Mouse (Mus musculus) limb, embryonic 13.5 days (tissue): Measurements from ENCODE around the gene Siva1. TPM values are rescaled to one million over a fixed set of nuclear protein-coding genes. Genes with fewer than 3 reads are reported as not detected.

Experiments used
- ATAC-seq: fragments of 200-750 bp; cut with Nextera tagmentation; 2 replicates; pipeline ENCODE4 v1.8.0; 2017; ENCODE audit warnings: low read depth, moderate number of reproducible peaks, moderate TSS enrichment; ENCODE audit not compliant: low FRiP score
- H3K27ac ChIP-seq: fragments of 300-500 bp; sonication (generic); 2 replicates; pipeline ENCODE4 v1.5.1; 2015; ENCODE audit warnings: inconsistent platforms, mild to moderate bottlenecking, moderate library complexity
- H3K27me3 ChIP-seq: fragments of 300-500 bp; sonication (generic); 2 replicates; pipeline ENCODE4 v1.6.1; 2015; ENCODE audit warnings: mild to moderate bottlenecking, inconsistent platforms
- H3K36me3 ChIP-seq: fragments of 300-500 bp; sonication (generic); 2 replicates; pipeline ENCODE4 v1.6.1; 2015; ENCODE audit warnings: inconsistent platforms, mild to moderate bottlenecking, moderate library complexity
- H3K4me1 ChIP-seq: fragments of 300-500 bp; sonication (generic); 2 replicates; pipeline ENCODE4 v1.6.1; 2015; ENCODE audit warnings: inconsistent platforms
- H3K4me2 ChIP-seq: fragments of 300-500 bp; sonication (generic); replicated peaks from 2 replicates; pipeline ENCODE4 v1.6.1; 2015; ENCODE audit warnings: inconsistent platforms, mild to moderate bottlenecking, moderate library complexity
- H3K4me3 ChIP-seq: fragments of 300-500 bp; sonication (generic); 2 replicates; pipeline ENCODE4 v1.5.1; 2015; ENCODE audit warnings: moderate library complexity, mild to moderate bottlenecking, inconsistent platforms
- H3K9ac ChIP-seq: fragments of 300-500 bp; sonication (generic); 2 replicates; pipeline ENCODE4 v1.6.1; 2015; ENCODE audit warnings: mild to moderate bottlenecking, inconsistent platforms
- H3K9me3 ChIP-seq: fragments of 300-500 bp; sonication (generic); 2 replicates; pipeline ENCODE4 v1.6.1; 2016; ENCODE audit warnings: inconsistent platforms
- WGBS: fragments of 180-500 bp; shearing (Covaris S2); methylation state at CpG from one replicate; pipeline ENCODE4 v1.1.7; 2015; 5-methylcytosine and 5-hydroxymethylcytosine counted together
- polyA plus RNA-seq: library from polyadenylated mRNA; unstranded; fragments of >200 nt; fragmentation: Nextera tagmentation; extraction: Ambion mirVana; gene quantifications from 2 replicates; pipeline ENCODE4 v1.2.1, GENCODE M21; 2015

Gene Siva1
- polyA plus RNA-seq, 1 experiment from 2014 or later: 246 TPM

DNA sequence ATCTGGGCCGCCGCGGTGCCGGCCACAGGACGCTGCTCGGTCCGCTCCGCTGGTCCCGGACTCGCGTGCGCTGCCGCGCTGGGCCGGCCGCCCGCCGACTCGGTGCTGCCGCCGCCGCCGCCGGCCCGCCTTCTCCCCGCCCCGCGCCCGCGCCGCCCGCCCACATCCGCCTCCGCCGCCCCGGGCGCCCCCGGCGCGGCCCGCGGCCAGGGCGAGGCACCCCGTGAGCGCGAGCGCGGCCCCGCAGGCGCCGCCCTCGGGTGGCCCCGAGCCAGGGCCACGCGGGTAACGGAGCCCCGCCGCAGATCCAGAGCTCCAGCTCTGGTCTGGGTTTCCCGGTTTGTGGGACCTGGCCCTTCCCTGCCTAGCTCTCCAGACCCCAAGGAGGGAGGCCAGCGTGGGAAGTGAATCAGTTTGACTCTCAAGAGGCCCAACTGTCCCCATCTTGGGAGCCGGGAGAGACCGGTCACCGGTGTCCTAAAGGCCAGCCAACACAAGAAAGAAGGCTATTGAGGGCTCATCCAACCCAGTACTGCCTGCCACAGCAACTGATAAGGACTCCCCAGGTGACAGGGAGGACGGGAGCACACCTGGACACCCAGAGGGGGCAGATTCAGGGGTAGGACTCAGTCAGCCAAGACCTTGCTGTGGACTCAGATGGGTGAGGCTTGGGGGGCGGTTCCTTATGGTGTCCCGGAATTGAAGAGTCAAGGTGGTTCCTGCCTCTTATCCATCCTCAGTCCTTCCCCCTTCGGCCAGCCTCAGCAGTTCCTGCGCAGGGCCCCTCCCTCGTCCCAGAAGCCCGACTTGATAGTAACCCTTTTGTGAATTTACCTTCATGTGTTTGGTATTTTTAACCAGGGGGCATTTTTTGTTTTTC is 29.9 kb downstream of the Siva1 start, which contains the start of gene Akt1:
Gene Akt1, minus strand, starts transcription at position 753 of the 880 bp plus-strand sequence.
- WGBS: 0% methylated on average over 25 of the region's 70 CpGs
- H3K36me3 ChIP-seq: peaks cover 25% of the 10 kb centered on the region
- peaks cover 63% of the 10 kb centered on the region for H3K4me1 ChIP-seq

DNA sequence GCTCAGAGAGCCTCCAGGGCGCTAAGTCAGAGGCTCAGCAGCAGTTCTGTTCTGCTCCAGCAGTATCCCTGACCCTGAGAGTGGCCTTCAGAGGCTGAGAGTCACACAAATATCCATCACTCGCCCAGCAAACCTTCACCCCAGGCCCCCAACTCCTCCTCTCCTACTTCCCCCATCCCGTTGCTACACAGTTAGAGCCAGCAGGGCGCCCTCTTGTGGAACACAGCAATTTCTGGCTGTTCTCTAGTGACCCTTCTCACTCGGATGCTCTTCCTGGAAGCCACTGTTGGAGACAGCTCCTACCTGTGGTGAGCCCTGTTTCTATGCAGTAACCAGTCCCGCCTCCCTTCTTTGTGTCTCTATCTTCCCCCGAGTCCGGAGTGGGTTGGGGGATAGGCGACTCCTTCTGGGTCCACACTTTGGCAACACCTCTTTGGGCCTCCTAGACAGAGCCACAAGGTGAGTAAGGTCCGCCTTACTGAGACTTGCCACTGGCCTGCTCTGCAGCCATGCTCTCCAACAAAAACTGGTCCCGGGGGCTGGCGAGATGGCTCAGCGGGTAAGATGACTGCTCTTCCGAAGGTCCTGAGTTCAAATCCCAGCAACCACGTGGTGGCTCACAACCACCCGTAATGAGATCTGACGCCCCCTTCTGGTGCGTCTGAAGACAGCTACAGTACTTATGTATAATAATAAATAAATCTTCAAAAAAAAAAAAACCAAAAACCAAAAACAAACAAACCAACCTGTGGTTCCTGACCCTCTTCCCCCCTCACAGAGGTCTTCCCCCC is 31.0 kb downstream of the Siva1 start:
- Histone ChIP-seq H3K4me3 (peak overlapping the region; percentile 100), H3K4me2 (peak overlapping the region; percentile 96), H3K9ac (peak overlapping the region; percentile 56; the same call in 1 of the 2 replicates), H3K36me3 (peaks cover 15% of the 10 kb centered on the region), H3K27me3 (peaks cover 31% of the 10 kb centered on the region), H3K9me3 (no peaks in the 10 kb centered on the region), H3K27ac (peak overlapping the region; percentile 94), H3K4me1 (peaks cover 68% of the 10 kb centered on the region)
- peak; percentile 45; the same call in 1 of the 2 replicates for ATAC-seq
- WGBS: 16% methylated on average over 18 of the region's 18 CpGs

More for the DNA sequence above, 29.9 kb downstream of the Siva1 start, which contains the start of gene Akt1:
- H3K27ac ChIP-seq: peak within 1 kb of the TSS; percentile 94
- ATAC-seq: peak; percentile 25
- H3K27me3 ChIP-seq: peaks cover 21% of the 10 kb centered on the region
- peak within 1 kb of the TSS; percentile 100 for H3K4me3 ChIP-seq
- peak within 1 kb of the TSS; percentile 96 for H3K4me2 ChIP-seq
- H3K9ac ChIP-seq: peak within 1 kb of the TSS; percentile 99
- H3K9me3 ChIP-seq: no peaks in the 10 kb centered on the region

DNA sequence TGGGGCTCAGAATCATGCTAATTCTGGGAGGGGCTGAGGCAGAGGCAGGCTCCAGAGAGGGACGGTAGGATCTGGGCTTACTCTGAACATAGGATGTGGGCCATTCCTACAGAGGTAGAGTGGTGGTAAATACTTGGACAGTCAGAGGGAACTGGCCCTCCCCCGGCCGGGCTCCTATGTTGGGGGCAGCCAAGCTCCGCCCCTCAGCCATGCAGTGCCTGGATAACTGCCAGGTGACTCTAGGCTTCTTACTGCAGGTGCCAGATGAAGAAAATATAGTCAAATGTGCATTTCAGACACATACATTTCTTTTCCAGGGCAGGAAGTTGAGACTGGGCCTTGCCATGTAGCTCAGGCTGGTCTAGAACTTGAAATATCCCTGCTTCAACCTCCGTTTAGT is 32.6 kb downstream of the Siva1 start:
- H3K36me3 ChIP-seq: no peaks in the 10 kb centered on the region
- H3K27ac ChIP-seq: no peak overlapping the region
- peaks cover 48% of the 10 kb centered on the region for H3K27me3 ChIP-seq
- peaks cover 51% of the 10 kb centered on the region for H3K4me1 ChIP-seq
- 58% methylated on average over 5 of the region's 5 CpGs for WGBS
- H3K4me2 ChIP-seq: no peak overlapping the region
- H3K9ac ChIP-seq: no peak overlapping the region
- no peak for ATAC-seq
- no peak overlapping the region for H3K4me3 ChIP-seq
- no peaks in the 10 kb centered on the region for H3K9me3 ChIP-seq

DNA sequence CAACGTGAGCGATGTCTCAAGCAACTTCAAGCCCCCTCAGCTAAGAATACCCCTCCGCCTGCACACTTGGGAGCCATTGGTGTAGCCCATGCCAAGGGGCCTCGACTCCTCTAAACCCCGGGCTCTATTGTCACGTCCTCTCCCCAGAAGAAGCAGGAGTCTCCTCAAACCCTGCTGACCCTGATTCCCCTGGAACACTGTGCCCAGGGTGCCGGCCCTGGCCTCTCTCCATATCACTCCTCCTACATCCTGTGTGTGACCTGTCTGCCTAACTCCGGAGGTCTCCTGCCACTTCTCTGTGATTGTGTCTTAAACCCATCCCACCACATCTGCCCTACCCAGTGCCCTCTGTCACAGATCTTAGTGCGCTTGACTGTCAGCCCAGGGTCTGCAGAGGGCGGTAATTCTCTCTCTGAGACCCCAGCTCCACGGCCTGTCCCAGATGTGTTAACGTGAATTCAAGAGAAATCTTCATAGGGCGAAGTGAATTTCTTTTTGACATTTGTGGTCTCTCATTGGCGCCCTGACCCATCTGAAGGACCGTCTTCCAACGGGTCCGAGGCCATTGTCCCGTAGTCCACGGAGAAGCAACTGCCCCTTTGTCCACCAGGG is 33.6 kb downstream of the Siva1 start:
- H3K9me3 ChIP-seq: no peaks in the 10 kb centered on the region
- peak overlapping the region; percentile 70 for H3K9ac ChIP-seq
- no peaks in the 10 kb centered on the region for H3K36me3 ChIP-seq
- peak overlapping the region; percentile 98 for H3K4me2 ChIP-seq
- H3K4me1 ChIP-seq: peaks cover 42% of the 10 kb centered on the region
- no peak for ATAC-seq
- H3K4me3 ChIP-seq: peak overlapping the region; percentile 67
- peaks cover 53% of the 10 kb centered on the region for H3K27me3 ChIP-seq
- no peak overlapping the region for H3K27ac ChIP-seq
- 23% methylated on average over 19 of the region's 19 CpGs for WGBS

DNA sequence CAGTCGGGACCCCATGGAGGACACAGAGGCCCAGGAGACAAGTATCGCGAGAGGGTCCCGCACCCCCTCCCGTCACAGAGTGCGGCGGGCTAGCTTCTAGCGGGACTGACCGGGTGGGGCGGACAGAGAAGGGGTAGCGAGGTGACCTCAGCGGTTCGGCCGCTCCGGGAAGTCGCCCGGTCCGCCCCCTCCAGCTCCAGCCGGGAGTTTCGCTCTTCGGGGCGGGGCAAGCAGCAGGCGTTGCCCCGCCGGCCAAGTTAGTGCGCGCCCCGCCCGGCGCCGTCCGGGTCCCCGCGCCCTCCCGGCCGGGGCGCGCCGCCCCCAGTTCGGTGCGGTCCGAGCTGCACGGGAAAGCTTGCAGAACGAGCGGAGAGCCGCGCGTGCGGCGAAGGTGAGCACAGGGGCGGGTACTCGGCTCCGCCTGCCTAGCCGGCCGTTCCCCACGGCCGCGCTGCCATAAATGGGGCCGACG is 34.1 kb downstream of the Siva1 start, which contains the start of gene Zbtb42:
Gene Zbtb42, plus strand, starts transcription at position 274 of the 472 bp plus-strand sequence.
- no peak within 1 kb of the TSS for H3K27ac ChIP-seq
- peaks cover 40% of the 10 kb centered on the region for H3K4me1 ChIP-seq
- no peaks in the 10 kb centered on the region for H3K36me3 ChIP-seq
- H3K27me3 ChIP-seq: peaks cover 53% of the 10 kb centered on the region
- H3K9me3 ChIP-seq: no peaks in the 10 kb centered on the region
- peak within 1 kb of the TSS; percentile 98 for H3K4me2 ChIP-seq
- H3K4me3 ChIP-seq: peak within 1 kb of the TSS; percentile 67
- peak within 1 kb of the TSS; percentile 70 for H3K9ac ChIP-seq
- under 1% methylated on average over 59 of the region's 60 CpGs for WGBS
- 0 out of 2 replicates have a peak, but pooled peaks have one; percentile 13 for ATAC-seq

DNA sequence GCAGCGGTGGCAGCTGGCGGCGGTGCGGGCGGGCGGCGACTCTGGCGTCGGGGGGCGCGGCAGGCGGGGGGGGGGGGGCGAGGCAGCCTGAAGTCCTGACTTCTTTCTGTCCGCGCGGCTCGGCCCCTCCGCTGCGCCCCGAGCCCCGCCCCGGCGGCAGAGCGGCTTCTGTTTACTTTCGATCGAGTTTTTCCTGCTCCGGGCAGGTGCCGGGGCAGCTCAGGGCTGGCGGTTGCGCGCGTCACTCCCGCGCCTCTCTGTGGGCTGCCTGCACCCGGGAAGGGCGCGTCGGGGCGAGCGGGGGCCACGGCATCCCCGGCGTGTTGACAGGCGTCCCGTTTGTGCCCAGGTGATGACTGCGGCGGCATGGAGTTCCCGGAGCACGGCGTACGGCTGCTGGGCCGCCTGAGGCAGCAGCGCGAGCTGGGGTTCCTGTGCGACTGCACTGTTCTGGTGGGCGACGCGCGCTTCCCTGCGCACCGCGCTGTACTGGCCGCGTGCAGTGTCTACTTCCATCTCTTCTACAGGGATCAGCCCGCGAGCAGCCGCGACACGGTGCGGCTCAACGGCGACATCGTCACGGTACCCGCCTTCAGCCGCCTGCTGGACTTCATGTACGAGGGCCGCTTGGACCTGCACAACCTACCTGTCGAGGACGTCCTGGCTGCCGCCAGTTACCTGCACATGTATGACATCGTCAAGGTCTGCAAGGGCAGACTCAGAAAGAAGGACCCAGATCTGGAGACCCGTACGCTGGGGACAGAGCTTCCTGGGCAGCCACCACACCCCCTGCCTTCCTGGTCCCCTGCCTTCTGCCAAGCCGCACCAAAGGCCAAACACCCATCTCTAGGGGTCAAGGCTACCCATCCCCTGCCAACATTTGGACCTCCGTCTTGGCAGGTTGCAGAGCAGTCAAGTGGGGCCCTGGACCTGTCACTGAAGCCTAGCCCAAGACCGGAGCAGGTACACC is 34.8 kb downstream of the Siva1 start:
- ATAC-seq: peak; percentile 3; the same call in 1 of the 2 replicates
- Histone ChIP-seq H3K4me2 (peak overlapping the region; percentile 98), H3K4me1 (peaks cover 40% of the 10 kb centered on the region), H3K9ac (peak overlapping the region; percentile 70), H3K4me3 (peak overlapping the region; percentile 67), H3K36me3 (no peaks in the 10 kb centered on the region), H3K27me3 (peaks cover 53% of the 10 kb centered on the region), H3K27ac (no peak overlapping the region), H3K9me3 (no peaks in the 10 kb centered on the region)
- WGBS: 4% methylated on average over 81 of the region's 87 CpGs

DNA sequence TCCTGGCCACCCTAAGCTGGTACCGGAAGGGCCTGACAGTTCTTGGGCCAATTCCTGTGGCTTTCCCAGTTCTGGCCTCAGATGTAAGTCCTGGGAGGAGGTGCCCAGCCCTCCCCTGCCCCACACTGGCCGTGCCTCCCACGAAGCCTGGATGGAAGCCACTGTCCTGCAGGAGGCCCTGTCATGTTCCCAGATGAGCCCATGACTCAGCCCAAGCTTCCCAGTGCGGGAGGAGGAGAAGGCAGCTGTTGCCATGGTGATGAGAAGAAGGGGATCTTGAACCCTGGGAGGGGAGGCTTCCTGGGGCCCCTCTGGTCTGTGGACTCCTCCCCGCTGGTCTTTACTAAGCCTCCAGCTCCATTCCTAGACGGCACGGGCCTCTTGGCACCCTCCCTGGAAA is 38.9 kb downstream of the Siva1 start:
- Histone ChIP-seq H3K4me3 (no peak overlapping the region), H3K9me3 (no peaks in the 10 kb centered on the region), H3K4me1 (peaks cover 12% of the 10 kb centered on the region), H3K36me3 (no peaks in the 10 kb centered on the region), H3K27ac (no peak overlapping the region), H3K27me3 (peaks cover 43% of the 10 kb centered on the region), H3K4me2 (no peak overlapping the region), H3K9ac (no peak overlapping the region)
- WGBS: 68% methylated on average over 7 of the region's 7 CpGs
- no peak for ATAC-seq

DNA sequence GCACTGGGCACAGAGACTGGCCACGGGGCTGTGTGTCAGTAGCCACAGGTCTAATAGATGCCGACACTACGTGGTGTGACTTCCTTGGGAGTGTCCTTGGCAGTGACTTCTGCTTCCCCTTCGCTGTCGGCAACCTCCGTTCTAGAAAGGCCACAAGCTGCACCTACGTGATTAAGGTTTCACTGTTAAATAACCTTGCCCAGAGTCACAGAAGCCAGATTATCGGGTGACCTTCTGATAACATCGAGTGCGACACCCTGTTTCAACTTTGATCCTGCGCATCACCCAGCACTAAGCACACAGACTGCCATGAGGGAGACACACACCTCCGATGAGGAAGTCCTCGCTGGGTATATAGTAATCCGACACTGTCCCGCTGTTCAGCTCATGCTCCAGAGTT is 44.0 kb downstream of the Siva1 start:
- peaks cover 2% of the 10 kb centered on the region; the same call in 1 of the 2 replicates for H3K36me3 ChIP-seq
- no peak overlapping the region for H3K4me3 ChIP-seq
- 69% methylated on average over 15 of the region's 15 CpGs for WGBS
- H3K4me1 ChIP-seq: peaks cover 8% of the 10 kb centered on the region
- H3K9ac ChIP-seq: no peak overlapping the region
- peaks cover 8% of the 10 kb centered on the region; the same call in 1 of the 2 replicates for H3K27me3 ChIP-seq
- no peaks in the 10 kb centered on the region for H3K9me3 ChIP-seq
- ATAC-seq: no peak
- no peak overlapping the region for H3K27ac ChIP-seq
- H3K4me2 ChIP-seq: no peak overlapping the region

DNA sequence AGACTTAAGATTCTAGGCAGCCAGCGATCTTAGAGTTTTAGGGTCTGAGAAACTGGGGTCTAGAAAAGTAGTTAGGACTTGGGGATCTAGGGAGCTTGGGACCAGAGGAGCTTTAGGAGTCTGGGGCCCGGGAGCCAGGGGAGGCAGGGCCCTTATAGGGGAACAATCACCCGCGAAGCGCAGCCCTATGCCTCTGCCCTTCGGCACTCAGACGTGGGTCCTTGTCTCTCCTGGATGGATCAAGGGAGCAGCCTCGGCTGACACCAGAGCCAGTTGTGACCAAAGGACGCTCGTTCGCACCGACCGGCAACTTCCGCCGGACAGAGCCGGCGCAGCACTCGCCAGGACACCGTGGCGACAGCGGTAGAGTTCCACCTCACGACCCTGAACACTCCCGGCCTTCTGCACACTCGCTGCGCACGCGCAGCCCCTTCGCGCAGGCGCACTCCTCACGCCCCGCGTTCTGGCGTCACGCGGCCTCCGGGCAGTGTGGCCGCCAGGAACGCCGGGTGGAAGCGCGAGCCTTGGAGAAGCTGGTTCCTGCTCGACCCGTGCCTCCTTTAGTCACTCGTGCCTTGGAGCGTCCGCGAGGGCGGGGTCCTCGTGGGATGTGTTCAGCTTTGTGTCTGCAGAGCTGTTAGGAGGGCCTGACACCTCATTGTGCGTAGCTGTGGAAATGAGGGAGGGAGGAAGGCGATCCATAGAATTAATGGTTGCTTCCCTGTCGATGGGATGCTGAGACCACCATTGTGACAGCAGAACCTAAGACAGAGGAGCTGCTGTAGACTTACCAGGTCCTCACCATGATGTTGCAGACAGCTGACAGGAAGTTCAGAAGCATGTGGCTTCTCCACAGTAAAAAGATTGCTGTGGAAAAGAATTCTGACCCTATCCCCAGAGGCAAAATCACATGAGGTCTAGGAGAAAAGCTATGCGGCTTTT is 49.0 kb downstream of the Siva1 start:
- peak overlapping the region; percentile 77 for H3K27ac ChIP-seq
- 3% methylated on average over 54 of the region's 54 CpGs for WGBS
- peak overlapping the region; percentile 92 for H3K9ac ChIP-seq
- H3K27me3 ChIP-seq: peaks cover 6% of the 10 kb centered on the region; the same call in 1 of the 2 replicates
- peak overlapping the region; percentile 74 for H3K4me3 ChIP-seq
- H3K4me2 ChIP-seq: peak overlapping the region; percentile 98
- ATAC-seq: peak; percentile 96
- H3K9me3 ChIP-seq: no peaks in the 10 kb centered on the region
- peaks cover 2% of the 10 kb centered on the region; the same call in 1 of the 2 replicates for H3K36me3 ChIP-seq
- peaks cover 14% of the 10 kb centered on the region for H3K4me1 ChIP-seq

DNA sequence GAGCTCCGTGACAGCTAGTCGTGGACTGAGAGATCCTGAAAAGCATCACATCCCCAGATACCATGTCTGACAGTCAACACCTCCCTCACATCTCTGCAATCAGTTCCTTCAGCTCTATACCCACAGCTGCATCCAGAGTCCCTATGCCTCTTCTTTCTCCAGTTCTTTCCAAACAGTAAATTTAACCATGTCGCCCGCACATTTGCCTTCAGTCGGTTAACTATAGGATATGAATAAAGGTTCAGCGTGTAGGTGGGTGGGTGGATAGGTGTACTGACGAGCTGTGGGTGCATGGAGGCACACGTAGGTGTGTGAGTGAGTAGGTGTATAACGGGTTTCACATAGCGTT is 49.6 kb downstream of the Siva1 start:
- peaks cover 2% of the 10 kb centered on the region; the same call in 1 of the 2 replicates for H3K36me3 ChIP-seq
- peaks cover 14% of the 10 kb centered on the region for H3K4me1 ChIP-seq
- H3K4me3 ChIP-seq: peak overlapping the region; percentile 74
- peaks cover 6% of the 10 kb centered on the region; the same call in 1 of the 2 replicates for H3K27me3 ChIP-seq
- H3K9me3 ChIP-seq: no peaks in the 10 kb centered on the region
- no peak for ATAC-seq
- peak overlapping the region; percentile 92 for H3K9ac ChIP-seq
- WGBS: 82% methylated on average over 10 of the region's 10 CpGs
- peak overlapping the region; percentile 98 for H3K4me2 ChIP-seq
- H3K27ac ChIP-seq: no peak overlapping the region; the same call in 1 of the 2 replicates
